Mouse (Mus musculus): ENCODE measurements around the gene Unc5cl. TPM values are rescaled to one million over a fixed set of nuclear protein-coding genes. Genes with fewer than 3 reads are reported as not detected.

The Unc5cl gene
- polyA plus RNA-seq, 1 experiment from 2014 or later: 0.13 TPM

DNA sequence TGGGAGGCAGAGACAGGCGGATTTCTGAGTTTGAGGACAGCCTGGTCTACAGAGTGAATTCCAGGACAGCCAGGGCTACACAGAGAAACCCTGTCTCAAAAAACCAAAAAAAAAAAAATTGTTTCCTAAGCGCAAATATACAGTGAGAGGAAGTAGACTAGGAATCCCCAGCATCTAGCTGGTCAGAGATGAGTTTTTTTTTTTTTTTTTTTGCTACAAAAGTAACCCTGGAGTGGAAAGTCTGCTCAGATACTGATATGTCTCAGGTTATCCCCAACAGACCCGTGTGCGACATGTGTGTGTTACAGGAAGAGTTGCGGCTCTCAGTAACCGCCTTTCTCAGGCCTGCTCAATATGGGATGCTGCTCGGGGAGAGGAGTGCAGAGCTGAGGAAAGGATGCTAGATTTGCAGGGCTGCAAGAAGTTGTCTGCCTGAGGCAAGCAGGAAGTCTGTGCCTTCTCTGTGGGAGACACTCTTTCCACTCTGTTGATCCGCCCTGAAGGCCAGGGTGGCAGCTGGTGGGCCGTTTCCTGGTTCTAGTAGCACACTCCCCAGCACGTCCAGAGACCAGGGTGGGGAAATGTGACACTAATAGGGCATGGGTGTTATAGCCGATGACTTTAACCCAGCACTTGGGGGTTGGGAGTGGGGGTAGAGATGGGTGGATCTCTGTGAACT is 26.7 kb upstream of the Unc5cl start:
- DNase-seq (ENCODE audit: low spot score) (no peak), ATAC-seq (ENCODE audit: low read depth) (no peak)
- no peaks in the 10 kb centered on the region for H3K9me3 ChIP-seq (ENCODE audit: control insufficient read depth, low read length)
- WGBS: 46% methylated on average over 11 of the region's 11 CpGs
- peaks cover 19% of the 10 kb centered on the region for H3K4me1 ChIP-seq (ENCODE audit: control insufficient read depth, insufficient read depth, low read length)
- H3K4me3 ChIP-seq (ENCODE audit: low read depth, low read length): no peak overlapping the region
- no peaks in the 10 kb centered on the region for H3K27me3 ChIP-seq (replicated peaks; ENCODE audit: control insufficient read depth, insufficient read depth, low read length)
- H3K4me2 ChIP-seq (ENCODE audit: low read depth, low read length): no peak overlapping the region
- H3K9ac ChIP-seq (ENCODE audit: low read depth, low read length): no peak overlapping the region
- H3K36me3 ChIP-seq (ENCODE audit: control insufficient read depth, insufficient read depth, low read length): no peaks in the 10 kb centered on the region
- H3K27ac ChIP-seq (replicated peaks; ENCODE audit: low read depth, low read length): no peak overlapping the region; the same call in 1 of the 2 replicates

DNA sequence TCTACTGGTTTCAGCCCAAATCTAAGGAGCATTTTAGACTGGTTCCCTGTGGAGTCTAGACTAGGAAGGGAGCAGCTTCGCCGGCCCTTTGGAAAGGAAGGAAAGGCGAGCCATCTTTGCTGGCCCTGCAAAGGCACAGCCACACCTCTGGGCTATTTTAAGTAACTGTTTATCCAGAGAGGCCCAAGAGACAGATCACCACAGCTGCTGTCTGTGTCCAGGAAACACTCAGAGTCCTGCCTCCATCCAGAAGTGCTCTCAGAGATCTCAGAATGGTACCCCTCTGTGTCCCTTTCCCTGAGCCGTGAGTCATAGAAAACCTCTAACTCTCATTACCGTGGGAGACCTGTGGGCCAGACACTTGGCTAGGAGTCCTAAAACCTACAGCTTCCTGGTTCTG is 24.3 kb upstream of the Unc5cl start:
- Histone ChIP-seq H3K4me1 (ENCODE audit: control insufficient read depth, insufficient read depth, low read length) (peaks cover 19% of the 10 kb centered on the region), H3K36me3 (ENCODE audit: control insufficient read depth, insufficient read depth, low read length) (no peaks in the 10 kb centered on the region), H3K9me3 (ENCODE audit: control insufficient read depth, low read length) (no peaks in the 10 kb centered on the region), H3K27me3 (replicated peaks; ENCODE audit: control insufficient read depth, insufficient read depth, low read length) (no peaks in the 10 kb centered on the region), H3K27ac (replicated peaks; ENCODE audit: low read depth, low read length) (peak overlapping the region; percentile 42), H3K4me3 (ENCODE audit: low read depth, low read length) (no peak overlapping the region), H3K9ac (ENCODE audit: low read depth, low read length) (no peak overlapping the region), H3K4me2 (ENCODE audit: low read depth, low read length) (no peak overlapping the region)
- WGBS: 18% methylated on average over 5 of the region's 5 CpGs
- DNase-seq (ENCODE audit: low spot score) (peak; percentile 65), ATAC-seq (ENCODE audit: low read depth) (peak; percentile 35; the same call in 1 of the 2 replicates)

DNA sequence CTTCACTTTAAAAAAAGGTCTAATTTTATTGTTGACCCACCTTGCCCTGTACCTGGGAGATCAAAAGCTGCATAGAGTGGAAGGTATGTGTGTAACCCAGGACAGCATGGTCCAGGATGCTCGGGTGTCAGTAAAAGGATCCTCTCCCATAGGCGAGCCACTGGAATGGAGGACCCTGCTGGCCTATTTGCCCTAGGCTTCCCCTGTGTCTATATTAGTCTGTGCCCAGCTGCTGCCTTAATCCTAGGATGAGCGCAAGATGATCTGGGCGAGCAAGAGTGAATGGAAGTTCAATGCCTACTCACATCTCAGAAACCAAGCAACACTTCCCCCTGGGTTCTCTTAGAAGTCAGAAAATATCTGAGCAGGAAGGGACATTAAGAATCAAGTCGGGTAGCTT is 23.6 kb upstream of the Unc5cl start:
- Histone ChIP-seq H3K9me3 (ENCODE audit: control insufficient read depth, low read length) (no peaks in the 10 kb centered on the region), H3K36me3 (ENCODE audit: control insufficient read depth, insufficient read depth, low read length) (no peaks in the 10 kb centered on the region), H3K27me3 (replicated peaks; ENCODE audit: control insufficient read depth, insufficient read depth, low read length) (no peaks in the 10 kb centered on the region), H3K9ac (ENCODE audit: low read depth, low read length) (no peak overlapping the region), H3K4me2 (ENCODE audit: low read depth, low read length) (no peak overlapping the region), H3K4me1 (ENCODE audit: control insufficient read depth, insufficient read depth, low read length) (peaks cover 18% of the 10 kb centered on the region), H3K4me3 (ENCODE audit: low read depth, low read length) (no peak overlapping the region), H3K27ac (replicated peaks; ENCODE audit: low read depth, low read length) (0 out of 2 replicates have a peak overlapping the region, but pooled peaks have one; percentile 42)
- ATAC-seq (ENCODE audit: low read depth) (no peak), DNase-seq (ENCODE audit: low spot score) (peak; percentile 34)
- 60% methylated on average over 5 of the region's 5 CpGs for WGBS

DNA sequence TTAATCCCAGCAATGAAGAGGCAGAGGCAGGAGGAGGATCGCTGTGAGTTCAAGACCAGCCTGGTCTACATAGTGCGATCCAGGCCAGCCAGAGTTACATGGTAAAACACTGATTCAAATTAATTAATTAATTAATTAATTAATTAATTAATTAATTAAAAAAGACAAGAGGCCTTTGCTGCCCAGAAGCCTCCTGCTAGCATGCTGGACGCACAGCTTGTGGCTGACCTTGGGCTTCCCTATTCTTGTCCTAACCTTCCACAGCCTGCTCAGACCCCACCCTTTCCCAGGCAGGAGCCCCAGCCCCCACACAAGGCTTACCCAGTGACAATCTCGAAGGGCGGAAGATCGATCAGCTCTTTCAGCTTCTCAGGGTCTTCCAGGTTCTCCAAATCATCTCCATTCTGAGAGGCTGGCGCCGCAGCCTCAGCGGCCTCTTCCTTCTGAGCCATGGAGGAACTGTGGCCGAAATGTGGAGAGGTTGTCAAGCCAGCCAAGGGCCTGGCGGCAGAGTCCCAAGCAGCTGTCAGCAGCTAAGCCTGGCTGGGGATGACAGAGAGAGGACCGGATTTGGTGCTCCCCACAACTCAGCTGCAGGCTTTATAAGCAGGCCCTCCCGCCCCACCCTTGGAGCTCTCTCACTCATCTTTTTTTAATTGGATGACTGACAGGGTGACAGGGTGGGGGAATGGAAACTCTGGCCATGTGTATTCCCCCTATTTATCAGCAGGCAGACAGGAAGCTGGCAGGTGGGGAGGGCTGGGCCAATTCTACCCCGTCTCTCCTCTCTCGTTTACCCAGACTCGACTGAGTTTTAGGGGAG is 22.3 kb upstream of the Unc5cl start, which contains the start of gene Apobec2:
Apobec2 (minus strand) TSS at position 773 of the 823 bp plus-strand sequence.
- no peaks in the 10 kb centered on the region for H3K9me3 ChIP-seq (ENCODE audit: control insufficient read depth, low read length)
- no peak within 1 kb of the TSS for H3K9ac ChIP-seq (ENCODE audit: low read depth, low read length)
- no peak within 1 kb of the TSS for H3K4me3 ChIP-seq (ENCODE audit: low read depth, low read length)
- H3K36me3 ChIP-seq (ENCODE audit: control insufficient read depth, insufficient read depth, low read length): no peaks in the 10 kb centered on the region
- H3K4me2 ChIP-seq (ENCODE audit: low read depth, low read length): no peak within 1 kb of the TSS
- no peak within 1 kb of the TSS; the same call in 1 of the 2 replicates for H3K27ac ChIP-seq (replicated peaks; ENCODE audit: low read depth, low read length)
- WGBS: 53% methylated on average over 16 of the region's 16 CpGs
- H3K4me1 ChIP-seq (ENCODE audit: control insufficient read depth, insufficient read depth, low read length): peaks cover 10% of the 10 kb centered on the region; the same call in 1 of the 2 replicates
- H3K27me3 ChIP-seq (replicated peaks; ENCODE audit: control insufficient read depth, insufficient read depth, low read length): no peaks in the 10 kb centered on the region
- 0 out of 2 replicates have a peak, but pooled peaks have one; percentile 9 for ATAC-seq (ENCODE audit: low read depth)
- DNase-seq (ENCODE audit: low spot score): peak; percentile 57

DNA sequence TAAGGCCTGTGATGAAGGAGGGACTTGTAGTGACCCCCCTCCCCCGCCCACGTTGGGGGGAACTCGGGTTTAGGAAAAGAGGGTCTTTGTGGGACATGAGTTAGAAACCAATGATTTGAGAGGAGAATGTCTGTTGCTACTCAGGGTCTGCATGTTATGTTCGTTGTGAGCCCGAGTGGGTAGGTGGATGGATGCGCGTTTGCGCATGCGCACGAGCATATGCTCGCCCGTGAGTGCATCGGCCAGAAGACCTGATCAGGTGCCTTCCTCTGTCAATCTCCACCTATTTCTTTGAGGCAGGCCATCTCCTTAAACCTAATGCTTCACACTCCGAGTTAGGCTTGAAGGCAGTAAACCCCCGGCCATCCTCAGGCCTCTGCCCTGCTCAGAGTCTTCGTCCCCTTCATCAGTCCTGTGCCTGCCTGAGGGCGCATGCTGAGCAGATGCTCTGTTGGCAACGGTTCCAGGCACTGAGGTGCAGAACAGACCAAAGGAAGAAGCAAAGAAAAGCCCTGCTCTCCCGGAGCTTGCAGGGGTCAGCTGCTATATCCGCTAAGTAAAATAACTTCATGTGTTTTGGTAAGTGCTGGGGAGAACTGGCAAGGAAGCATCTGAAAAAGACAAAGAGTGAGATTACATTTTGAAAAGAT is 21.6 kb upstream of the Unc5cl start:
- Histone ChIP-seq H3K36me3 (ENCODE audit: control insufficient read depth, insufficient read depth, low read length) (no peaks in the 10 kb centered on the region), H3K27me3 (replicated peaks; ENCODE audit: control insufficient read depth, insufficient read depth, low read length) (no peaks in the 10 kb centered on the region), H3K9ac (ENCODE audit: low read depth, low read length) (no peak overlapping the region), H3K27ac (replicated peaks; ENCODE audit: low read depth, low read length) (no peak overlapping the region), H3K4me2 (ENCODE audit: low read depth, low read length) (no peak overlapping the region), H3K4me1 (ENCODE audit: control insufficient read depth, insufficient read depth, low read length) (peaks cover 8% of the 10 kb centered on the region; the same call in 1 of the 2 replicates), H3K9me3 (ENCODE audit: control insufficient read depth, low read length) (no peaks in the 10 kb centered on the region), H3K4me3 (ENCODE audit: low read depth, low read length) (no peak overlapping the region)
- ATAC-seq (ENCODE audit: low read depth): no peak
- no peak for DNase-seq (ENCODE audit: low spot score)
- WGBS: 66% methylated on average over 20 of the region's 20 CpGs

DNA sequence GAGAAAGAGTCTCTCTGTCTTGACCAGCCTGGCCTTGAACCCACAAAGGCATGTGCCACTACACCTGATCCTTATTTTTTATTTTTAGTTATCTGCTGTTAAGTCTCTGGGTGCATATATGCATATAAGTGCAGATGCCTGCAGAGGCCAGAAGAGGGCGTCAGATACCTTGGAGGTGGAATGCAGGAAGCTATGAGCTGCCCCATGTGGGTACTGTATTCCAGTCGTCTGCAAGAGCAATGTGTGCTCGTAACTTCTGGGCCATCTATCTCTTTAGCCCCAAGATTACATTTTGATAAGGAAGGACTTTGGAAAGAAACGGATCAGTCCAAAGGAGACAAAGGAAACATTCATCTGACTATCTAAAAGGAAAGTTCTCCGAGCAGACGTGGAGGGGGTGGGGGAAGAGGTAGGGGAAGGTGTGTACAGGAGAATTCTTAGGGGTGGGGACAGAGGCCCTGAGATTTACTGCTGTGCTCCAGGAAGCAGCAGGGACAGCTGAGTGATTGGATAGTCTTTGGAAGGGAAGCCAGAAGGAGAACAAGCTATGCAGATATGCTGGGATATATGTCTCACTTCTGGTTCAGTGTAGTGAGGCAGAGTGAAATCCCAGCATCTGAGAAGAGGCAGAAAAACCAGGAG is 20.9 kb upstream of the Unc5cl start:
- H3K27ac ChIP-seq (replicated peaks; ENCODE audit: low read depth, low read length): no peak overlapping the region
- H3K4me1 ChIP-seq (ENCODE audit: control insufficient read depth, insufficient read depth, low read length): peaks cover 3% of the 10 kb centered on the region; the same call in 1 of the 2 replicates
- WGBS: 54% methylated on average over 6 of the region's 6 CpGs
- ATAC-seq (ENCODE audit: low read depth): no peak
- H3K9ac ChIP-seq (ENCODE audit: low read depth, low read length): no peak overlapping the region
- no peak for DNase-seq (ENCODE audit: low spot score)
- H3K9me3 ChIP-seq (ENCODE audit: control insufficient read depth, low read length): no peaks in the 10 kb centered on the region
- H3K27me3 ChIP-seq (replicated peaks; ENCODE audit: control insufficient read depth, insufficient read depth, low read length): no peaks in the 10 kb centered on the region
- H3K4me2 ChIP-seq (ENCODE audit: low read depth, low read length): no peak overlapping the region
- H3K36me3 ChIP-seq (ENCODE audit: control insufficient read depth, insufficient read depth, low read length): no peaks in the 10 kb centered on the region
- H3K4me3 ChIP-seq (ENCODE audit: low read depth, low read length): no peak overlapping the region

DNA sequence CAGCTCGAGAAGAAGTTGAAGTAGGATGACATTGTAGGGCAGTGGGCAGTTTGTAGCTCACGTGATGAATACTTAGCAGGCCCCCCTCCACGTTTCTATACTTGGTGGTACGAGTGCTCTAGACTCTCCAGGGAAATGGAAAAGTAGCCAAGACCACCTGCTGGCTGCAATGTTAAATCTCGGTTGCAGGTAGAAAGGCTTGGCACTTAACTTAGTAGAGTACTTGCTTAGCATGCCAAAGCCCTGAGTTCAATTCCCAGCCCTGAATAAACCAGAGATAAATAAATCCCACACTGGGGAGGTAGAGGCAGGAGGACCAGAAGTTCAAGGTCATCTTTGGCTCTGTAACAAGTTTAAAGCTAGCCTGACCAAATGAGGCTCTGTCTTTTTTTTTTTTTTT is 20.2 kb upstream of the Unc5cl start:
- H3K27me3 ChIP-seq (replicated peaks; ENCODE audit: control insufficient read depth, insufficient read depth, low read length): no peaks in the 10 kb centered on the region
- H3K4me3 ChIP-seq (ENCODE audit: low read depth, low read length): no peak overlapping the region
- no peaks in the 10 kb centered on the region for H3K36me3 ChIP-seq (ENCODE audit: control insufficient read depth, insufficient read depth, low read length)
- no peak overlapping the region for H3K9ac ChIP-seq (ENCODE audit: low read depth, low read length)
- no peak overlapping the region for H3K27ac ChIP-seq (replicated peaks; ENCODE audit: low read depth, low read length)
- DNase-seq (ENCODE audit: low spot score) (no peak), ATAC-seq (ENCODE audit: low read depth) (no peak)
- H3K4me1 ChIP-seq (ENCODE audit: control insufficient read depth, insufficient read depth, low read length): peaks cover 3% of the 10 kb centered on the region; the same call in 1 of the 2 replicates
- no peaks in the 10 kb centered on the region for H3K9me3 ChIP-seq (ENCODE audit: control insufficient read depth, low read length)
- WGBS: 75% methylated on average over 5 of the region's 5 CpGs
- H3K4me2 ChIP-seq (ENCODE audit: low read depth, low read length): no peak overlapping the region

DNA sequence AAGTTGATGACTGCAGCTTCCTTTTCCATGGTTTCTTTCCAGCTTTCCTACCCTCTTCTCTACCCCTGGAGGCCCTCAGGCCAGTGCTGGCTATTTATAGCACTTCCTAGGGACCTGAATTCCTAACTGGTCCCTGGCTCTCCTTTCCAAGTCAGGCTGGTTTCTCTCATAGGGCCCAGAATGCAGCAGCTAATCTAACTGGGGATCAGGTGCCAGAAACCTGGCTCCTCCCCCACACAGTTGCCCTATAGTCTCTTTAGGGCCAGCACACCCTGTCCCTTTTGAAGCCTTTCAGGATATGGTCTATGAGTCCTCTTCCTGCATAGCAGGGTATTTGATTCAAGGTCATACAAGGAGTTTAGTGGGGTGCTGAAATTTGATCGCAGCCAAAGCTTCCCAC is 18.2 kb upstream of the Unc5cl start:
- no peak overlapping the region for H3K27ac ChIP-seq (replicated peaks; ENCODE audit: low read depth, low read length)
- H3K36me3 ChIP-seq (ENCODE audit: control insufficient read depth, insufficient read depth, low read length): no peaks in the 10 kb centered on the region
- H3K27me3 ChIP-seq (replicated peaks; ENCODE audit: control insufficient read depth, insufficient read depth, low read length): no peaks in the 10 kb centered on the region
- 0 out of 2 replicates have a peak, but pooled peaks have one; percentile 32 for ATAC-seq (ENCODE audit: low read depth)
- no peak overlapping the region for H3K4me2 ChIP-seq (ENCODE audit: low read depth, low read length)
- H3K4me3 ChIP-seq (ENCODE audit: low read depth, low read length): no peak overlapping the region
- WGBS: 56% methylated on average over 1 of the region's 1 CpGs
- H3K4me1 ChIP-seq (ENCODE audit: control insufficient read depth, insufficient read depth, low read length): no peaks in the 10 kb centered on the region; the same call in 1 of the 2 replicates
- no peak for DNase-seq (ENCODE audit: low spot score)
- no peak overlapping the region for H3K9ac ChIP-seq (ENCODE audit: low read depth, low read length)
- no peaks in the 10 kb centered on the region for H3K9me3 ChIP-seq (ENCODE audit: control insufficient read depth, low read length)

Data from embryonic facial prominence, embryonic 14.5 days (tissue).